Mouse (Mus musculus) subcutaneous adipose tissue, adult 2 months (tissue): Measurements from ENCODE around the gene Olfr901. TPM values are rescaled to one million over a fixed set of nuclear protein-coding genes. Genes with fewer than 3 reads are reported as not detected.

Experiments
- polyA plus RNA-seq: library from polyadenylated mRNA; depleted of rRNA; stranded (reverse); fragments of >200 nt; gene quantifications from 2 replicates; pipeline ENCODE4 v1.2.3, GENCODE M21; 2012; ENCODE audit warnings: low replicate concordance; rRNA removed

The Olfr901 gene
- polyA plus RNA-seq, result not detected in 2 replicates

GRCm38 (mm10) chr9:38429155-38429554 is at the start of gene Olfr901:
Gene Olfr901 (plus strand): TSS chr9:38429455.

GRCm38 (mm10) chr9:38401398-38401797 is 27.9 kb upstream of the Olfr901 start, which contains the start of gene Olfr147:
Gene Olfr147 (plus strand): TSS chr9:38401698.

DNA sequence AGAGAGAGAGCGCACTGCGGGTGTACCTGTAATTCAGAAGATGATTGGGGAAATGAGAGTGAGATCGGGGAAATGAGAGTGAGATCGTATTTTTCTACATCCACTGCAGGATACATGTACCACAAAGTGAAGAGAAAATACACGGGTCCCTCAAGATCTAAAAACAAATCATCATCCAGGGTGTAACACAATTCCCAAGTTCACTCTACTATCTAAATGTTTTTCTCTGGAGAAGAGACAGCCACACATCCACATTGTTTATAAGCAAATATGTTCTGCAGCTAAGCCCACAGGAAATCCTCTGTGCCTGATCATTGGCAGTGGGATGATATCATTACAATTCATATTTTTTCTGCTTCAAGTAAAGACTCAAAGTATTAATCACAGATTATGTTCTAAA is 18.1 kb downstream of the Olfr901 start, which contains the start of gene Olfr902:
TSS of gene Olfr902 (plus strand) at position 301 of the 400 bp plus-strand sequence.

DNA sequence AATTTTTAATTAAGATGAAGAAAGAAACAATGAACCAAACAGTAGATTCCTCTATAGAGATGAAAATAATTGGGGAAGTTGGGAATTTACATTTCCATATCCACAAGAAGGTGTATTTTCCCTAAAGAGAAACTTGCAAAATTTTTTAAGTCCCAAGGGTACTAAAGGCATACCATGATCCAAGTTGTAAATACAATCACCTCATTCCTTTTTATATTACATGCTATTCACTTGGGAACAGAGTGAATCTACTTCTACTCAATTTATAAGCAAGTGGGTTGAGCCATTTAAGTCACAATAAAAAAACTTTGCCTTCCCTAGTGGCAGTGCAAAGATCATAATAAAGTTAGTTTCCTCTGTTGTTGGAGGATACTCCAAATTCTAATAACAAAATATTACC is 33.6 kb downstream of the Olfr901 start, which contains the start of gene Olfr904:
TSS of gene Olfr904 (plus strand) at position 301 of the 400 bp plus-strand sequence.

GRCm38 (mm10) chr9:38470807-38471206 is 41.6 kb downstream of the Olfr901 start, which contains the start of gene Olfr905:
Gene Olfr905 (plus strand): TSS chr9:38471107.

Other genes with a start within 250 kb of the Olfr901 start
- gene Olfr891, start 248.6 kb upstream of the Olfr901 start, polyA plus RNA-seq, result not detected in 2 replicates
- gene Olfr893, start 221.1 kb upstream of the Olfr901 start, polyA plus RNA-seq, result not detected in 2 replicates
- not detected in 2 replicates for gene Olfr894, start 211.4 kb upstream of the Olfr901 start, polyA plus RNA-seq
- gene Olfr143, start 176.7 kb upstream of the Olfr901 start, polyA plus RNA-seq, result not detected in 2 replicates
- gene Olfr895, start 161.6 kb upstream of the Olfr901 start, polyA plus RNA-seq, result not detected in 2 replicates
- not detected in 2 replicates for gene Olfr896-ps1, start 138.3 kb upstream of the Olfr901 start, polyA plus RNA-seq
- gene Olfr25, start 100.4 kb upstream of the Olfr901 start, polyA plus RNA-seq, result not detected in 2 replicates
- not detected in 2 replicates for gene Olfr898, start 81.0 kb upstream of the Olfr901 start, polyA plus RNA-seq
- not detected in 2 replicates for gene Olfr250, start 62.6 kb upstream of the Olfr901 start, polyA plus RNA-seq
- not detected in 2 replicates for gene Olfr251, start 52.4 kb upstream of the Olfr901 start, polyA plus RNA-seq
- gene Olfr147, start 27.8 kb upstream of the Olfr901 start, polyA plus RNA-seq, result not detected in 2 replicates
- gene Olfr902, start 18.2 kb downstream of the Olfr901 start, polyA plus RNA-seq, result not detected in 2 replicates
- not detected in 2 replicates for gene Olfr904, start 33.7 kb downstream of the Olfr901 start, polyA plus RNA-seq
- not detected in 2 replicates for gene Olfr905, start 41.7 kb downstream of the Olfr901 start, polyA plus RNA-seq
- not detected in 2 replicates for gene Olfr906, start 57.6 kb downstream of the Olfr901 start, polyA plus RNA-seq
- not detected in 2 replicates for gene Olfr907, start 66.3 kb downstream of the Olfr901 start, polyA plus RNA-seq
- not detected in 2 replicates for gene Olfr911-ps1, start 92.1 kb downstream of the Olfr901 start, polyA plus RNA-seq
- not detected in 2 replicates for gene Olfr910, start 108.4 kb downstream of the Olfr901 start, polyA plus RNA-seq
- gene Olfr912, start 150.7 kb downstream of the Olfr901 start, polyA plus RNA-seq, result not detected in 2 replicates
- not detected in 2 replicates for gene Olfr913, start 163.3 kb downstream of the Olfr901 start, polyA plus RNA-seq
- gene Olfr914, start 175.6 kb downstream of the Olfr901 start, polyA plus RNA-seq, result not detected in 2 replicates
- gene Olfr916, start 230.4 kb downstream of the Olfr901 start, polyA plus RNA-seq, result not detected in 2 replicates
- not detected in 2 replicates for gene Olfr917, start 236.4 kb downstream of the Olfr901 start, polyA plus RNA-seq
- not detected in 2 replicates for gene Olfr918, start 245.1 kb downstream of the Olfr901 start, polyA plus RNA-seq